Mouse (Mus musculus) cerebellum, adult 11 months (tissue): ENCODE measurements around the gene Rhd.
"Not testable (repeated sequence)": the region's sequence is repeated elsewhere in the genome, so short reads cannot be mapped to it uniquely, and the experiment has no call there.

Experiments used
- DNase-seq: peaks from one replicate; pipeline ENCODE4 v3.0.0; 2022

The Rhd gene

GRCm38 (mm10) chr4:134863937-134864729 lies at the start of gene Rhd:
Gene Rhd, plus strand, starts transcription at chr4:134864536.
- DNase-seq, result no peak

- DNase-seq, result no peak
These were observed 46.6 kb upstream of the Rhd start for GRCm38 (mm10) chr4:134817706-134818105.

- DNase-seq, result no peak
These were observed 43.3 kb upstream of the Rhd start for GRCm38 (mm10) chr4:134821061-134821460.

GRCm38 (mm10) chr4:134823560-134823959 lies 40.8 kb upstream of the Rhd start:
- DNase-seq, result no peak

- not testable (repeated sequence) for DNase-seq
These were observed 38.5 kb upstream of the Rhd start for GRCm38 (mm10) chr4:134825864-134826263.

- DNase-seq, result no peak
These were observed 38.0 kb upstream of the Rhd start for GRCm38 (mm10) chr4:134826348-134826747.

GRCm38 (mm10) chr4:134827806-134828205 lies 36.5 kb upstream of the Rhd start:
- no peak for DNase-seq

- DNase-seq, result no peak
These were observed 32.4 kb upstream of the Rhd start for GRCm38 (mm10) chr4:134831934-134832333.

GRCm38 (mm10) chr4:134835486-134835885 lies 28.9 kb upstream of the Rhd start:
- no peak for DNase-seq

- no peak for DNase-seq
These were observed 26.1 kb upstream of the Rhd start for GRCm38 (mm10) chr4:134838221-134838620.

GRCm38 (mm10) chr4:134838706-134839105 lies 25.6 kb upstream of the Rhd start:
- DNase-seq, result not testable (repeated sequence)

- no peak for DNase-seq
These were observed 24.1 kb upstream of the Rhd start for GRCm38 (mm10) chr4:134840231-134840630.

GRCm38 (mm10) chr4:134843566-134843965 lies 20.8 kb upstream of the Rhd start:
- no peak for DNase-seq

- DNase-seq, result no peak
These were observed 16.7 kb upstream of the Rhd start for GRCm38 (mm10) chr4:134847587-134847986.

GRCm38 (mm10) chr4:134850551-134850950 lies 13.8 kb upstream of the Rhd start:
- DNase-seq, result no peak

- DNase-seq, result no peak
These were observed 13.1 kb upstream of the Rhd start for GRCm38 (mm10) chr4:134851236-134851635.

GRCm38 (mm10) chr4:134851876-134852275 lies 12.5 kb upstream of the Rhd start:
- peak; percentile 9 for DNase-seq

GRCm38 (mm10) chr4:134852438-134853255 lies 11.7 kb upstream of the Rhd start:
- peak; percentile 53 for DNase-seq

GRCm38 (mm10) chr4:134853259-134853636 lies 11.1 kb upstream of the Rhd start, which contains the start of gene Maco1:
Gene Maco1, minus strand, starts transcription at chr4:134853345.
- peak; percentile 99 for DNase-seq

- DNase-seq, result peak; percentile 96
These were observed 10.5 kb upstream of the Rhd start for GRCm38 (mm10) chr4:134853637-134854485.

GRCm38 (mm10) chr4:134855371-134855770 lies 9.0 kb upstream of the Rhd start:
- no peak for DNase-seq

- no peak for DNase-seq
These were observed 8.3 kb upstream of the Rhd start for GRCm38 (mm10) chr4:134856056-134856455.

GRCm38 (mm10) chr4:134856501-134856900 lies 7.8 kb upstream of the Rhd start:
- no peak for DNase-seq
